8 mouse cellular contexts compared by ENCODE assay signal in the genomic region with DNA sequence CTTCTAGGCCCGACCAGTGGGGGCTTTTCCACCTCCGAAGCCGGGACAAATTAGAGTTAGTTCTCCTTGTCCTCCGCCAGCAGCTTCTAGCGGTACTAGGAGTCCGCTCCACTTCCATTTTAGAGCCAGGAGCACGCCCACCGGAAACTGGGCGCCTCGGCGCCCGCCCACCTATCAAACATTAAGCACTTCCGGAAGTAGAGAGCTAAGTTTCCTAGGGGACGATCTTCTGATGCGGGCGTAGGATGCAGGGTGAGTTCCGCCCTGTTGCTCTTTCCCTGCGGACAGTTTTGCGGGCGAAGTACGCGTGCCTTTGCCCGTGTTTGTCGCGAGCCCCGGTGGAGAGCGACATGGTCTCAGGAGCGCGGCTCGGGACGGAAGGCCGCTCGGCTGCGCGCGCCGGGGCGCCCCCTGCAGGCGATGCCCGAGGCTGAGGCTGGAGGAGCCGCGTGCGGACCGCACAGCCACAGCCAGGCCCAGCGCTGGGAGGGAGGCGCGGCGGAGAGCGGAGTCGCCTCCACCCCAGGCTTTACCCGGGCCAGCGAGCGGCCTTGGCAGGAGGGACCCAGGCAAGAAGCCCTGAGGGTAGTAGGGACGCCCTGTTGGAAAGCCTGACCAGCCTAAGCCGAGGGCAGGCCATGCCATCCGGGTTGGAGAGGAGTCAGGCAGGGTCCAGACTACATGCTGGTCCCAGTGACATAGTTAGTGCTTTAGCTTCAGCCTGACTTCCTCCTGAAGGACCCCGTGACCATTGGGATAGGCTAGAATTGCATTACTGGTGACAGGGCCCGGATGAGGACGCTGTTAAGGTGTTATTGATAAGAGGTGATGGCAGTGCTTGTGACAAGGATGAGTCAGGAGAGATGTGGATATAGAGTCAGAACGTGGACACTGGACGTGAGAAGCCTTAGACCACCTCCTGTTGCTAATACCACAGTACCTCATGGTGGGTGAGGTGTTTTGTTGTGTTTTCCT. TPM values are rescaled to one million over a fixed set of nuclear protein-coding genes. Genes with fewer than 3 reads are reported as not detected.
DNase-seq lines count a peak whose midpoint lies in the region; ATAC-seq and TF ChIP-seq lines count a peak whose summit lies in the region.
"Not testable (repeated sequence)": the region's sequence is repeated elsewhere in the genome, so short reads cannot be mapped to it uniquely, and the experiment has no call there.

Gene Nat8f1, minus strand, starts transcription at position 149 of the 975 bp plus-strand sequence.

- POLR2A ChIA-PET in Patski (lab: Charles Lee): interaction anchor here (0.9 to 1.0 kb wide), 3 partner anchors 12 to 87 kb away, joined by 3 read pairs; no protein-coding TSS in a partner anchor

- CTCF ChIA-PET in Patski (lab: Charles Lee): interaction anchor here (1.0 to 2.3 kb wide), 3 partner anchors 8 to 451 kb away, joined by 3 to 15 read pairs (median 4); no protein-coding TSS in a partner anchor

- H3K4me2 ChIP-seq in hindbrain, embryonic 14.5 days (replicated peaks): peak within 1 kb of the TSS; percentile 73

- ATAC-seq in Patski: peak; percentile 95
- ATAC-seq in hindbrain, embryonic 14.5 days (ENCODE audit: low FRiP score): peak; percentile 97

- H3K9me3 ChIP-seq in hindbrain, embryonic 14.5 days (ENCODE audit: control insufficient read depth, low read length): not testable (repeated sequence)

- under 1% methylated on average over 48 of the region's 61 CpGs for WGBS in hindbrain, embryonic 14.5 days

- H3K27me3 ChIP-seq in Patski; hindbrain, embryonic 14.5 days (ENCODE audit: control insufficient read depth, insufficient read depth, low read length): not testable (repeated sequence)

- peak; percentile 71 for DNase-seq in Patski (ENCODE audit: low read depth, low spot score)
- peak; percentile 84 to 89 for DNase-seq in cerebellum, postnatal 14 days
- peak; percentile 76 to 85 for DNase-seq in frontal cortex, postnatal 25 days (ENCODE audit: low spot score in 2 of 2)
- peak; percentile 87 for DNase-seq in hindbrain, embryonic 14.5 days (ENCODE audit: low spot score)
- DNase-seq in layer of hippocampus, postnatal 36 days: peak; percentile 90
- peak; percentile 97 for DNase-seq in lung, postnatal 36 days
- peak; percentile 94 for DNase-seq in retina, postnatal 1 day
- peak; percentile 84 to 87 for DNase-seq in urinary bladder, adult 18-20 months (ENCODE audit: low spot score in 2 of 2)

- H3K4me3 ChIP-seq in hindbrain, embryonic 14.5 days (replicated peaks; ENCODE audit: low read length): peak within 1 kb of the TSS; percentile 55

- peak within 1 kb of the TSS; percentile 84 for H3K27ac ChIP-seq in hindbrain, embryonic 14.5 days

- H3K36me3 ChIP-seq in hindbrain, embryonic 14.5 days (replicated peaks; ENCODE audit: control insufficient read depth, insufficient read depth): not testable (repeated sequence)

- H3K9ac ChIP-seq in hindbrain, embryonic 14.5 days: peak within 1 kb of the TSS; percentile 79

- peak; percentile 99 for TF ChIP-seq CTCF in Patski (IDR thresholded peaks at IDR 0.05)

- peaks cover 20% of the 10 kb centered on the region for H3K4me1 ChIP-seq in hindbrain, embryonic 14.5 days (replicated peaks; ENCODE audit: control insufficient read depth, insufficient read depth, low read length)

- in situ Hi-C loops in Patski (cut with MboI; ENCODE audit: low pct_unique_long_range_greater_than_20kb): not testable (repeated sequence)

RNA-seq across cellular contexts. Expression of gene Nat8f1, which starts in this region (rescaled TPM):
- 8.3 TPM for polyA plus RNA-seq in Patski (2021)
- 14.6 and 17.9 TPM in 2 replicates for polyA plus RNA-seq in hindbrain, embryonic 14.5 days (2014; fragmentation: Nextera tagmentation; extraction: Ambion mirVana)
- 10 to 100 TPM; 29.1 to 32.0 TPM for total RNA-seq in layer of hippocampus, postnatal 36 days (2021)

Comparison
In these comparisons a context has a peak if more than half of its experiments do, and no peak if none do; other contexts are left out.
1. Peak in every context shown above with its lines: DNase-seq, ATAC-seq, H3K4me3 ChIP-seq and H3K27ac ChIP-seq.